Mouse (Mus musculus): ENCODE measurements around the gene Rnf126. TPM values are rescaled to one million over a fixed set of nuclear protein-coding genes. Genes with fewer than 3 reads are reported as not detected.

Rnf126 gene
- total RNA-seq, 1 experiment from 2014 or later: 59.5 TPM

DNA sequence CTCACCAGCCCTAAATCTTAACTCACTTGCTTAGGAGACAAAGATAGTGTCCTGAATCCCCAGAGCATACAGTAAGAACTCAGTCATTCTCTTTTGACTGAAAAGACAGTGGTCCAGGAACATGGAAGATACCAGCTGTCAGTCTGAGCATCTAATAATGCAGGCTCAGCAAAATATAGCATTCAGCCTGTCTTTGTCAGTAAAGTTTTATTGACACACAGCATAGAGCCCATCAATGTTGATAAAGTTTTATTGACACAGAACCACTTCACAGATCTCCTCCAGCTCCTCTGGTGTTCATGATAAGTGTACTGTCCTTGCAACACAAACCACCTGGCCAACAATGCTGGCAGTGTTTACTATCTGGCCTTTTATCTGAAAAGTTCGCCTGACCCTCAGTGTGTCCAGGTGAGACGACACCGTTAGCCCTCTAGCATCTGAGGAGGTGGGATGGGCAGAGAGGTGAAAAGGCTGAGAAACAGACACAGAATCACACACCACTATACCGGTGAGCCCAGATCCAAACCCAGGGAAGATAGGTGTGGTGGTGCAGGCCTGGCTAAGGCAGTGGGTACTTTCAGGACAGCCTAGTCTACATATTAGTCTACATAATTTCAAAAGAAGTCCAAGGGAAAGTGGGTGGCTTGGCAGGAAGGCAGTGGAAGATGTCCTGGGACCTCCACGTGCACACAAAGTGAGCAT lies 25.7 kb upstream of the Rnf126 start:
- no peak for DNase-seq

DNA sequence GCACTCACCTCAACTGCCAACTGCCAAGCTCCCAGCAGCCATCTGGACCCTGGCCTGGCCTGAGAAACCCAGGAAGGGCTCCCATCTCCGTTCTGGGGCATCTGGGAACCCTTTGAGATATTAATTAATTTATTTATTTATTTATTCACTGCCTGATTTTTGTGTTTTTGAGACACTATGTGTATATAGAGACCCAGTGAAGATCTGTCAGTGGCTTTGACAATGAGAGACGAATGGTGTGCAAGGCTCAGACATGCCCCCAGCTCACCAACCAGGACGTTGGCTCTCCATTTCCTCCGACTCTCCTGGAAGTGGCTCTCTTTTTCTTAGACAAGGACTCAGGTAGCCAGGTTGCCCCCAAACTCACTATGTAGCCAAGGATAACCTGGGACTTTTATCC lies 24.1 kb upstream of the Rnf126 start, which contains the start of gene Prss57:
Gene Prss57 (minus strand): TSS at position 101 of the 400 bp plus-strand sequence.
- no peak for DNase-seq

DNA sequence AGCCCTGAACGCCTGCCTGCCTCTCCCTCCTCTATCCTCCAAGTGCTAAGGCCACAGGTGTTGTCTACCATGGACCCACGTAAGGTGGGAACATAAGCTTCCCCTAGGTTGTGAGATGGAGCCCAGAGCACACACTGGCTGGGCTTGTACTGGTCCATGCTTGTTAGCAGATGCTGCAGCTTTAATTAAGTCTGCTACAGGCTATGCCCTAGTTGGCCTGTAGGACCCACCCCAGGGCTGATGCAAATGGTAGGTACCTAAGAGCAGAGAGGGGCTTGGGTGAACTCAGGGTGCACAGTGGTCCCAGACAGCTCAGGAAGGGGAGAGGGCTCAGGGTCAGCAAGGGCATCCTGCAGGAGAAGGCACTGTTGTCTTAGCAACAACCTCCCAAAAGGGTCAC lies 22.8 kb upstream of the Rnf126 start:
- DNase-seq: no peak

DNA sequence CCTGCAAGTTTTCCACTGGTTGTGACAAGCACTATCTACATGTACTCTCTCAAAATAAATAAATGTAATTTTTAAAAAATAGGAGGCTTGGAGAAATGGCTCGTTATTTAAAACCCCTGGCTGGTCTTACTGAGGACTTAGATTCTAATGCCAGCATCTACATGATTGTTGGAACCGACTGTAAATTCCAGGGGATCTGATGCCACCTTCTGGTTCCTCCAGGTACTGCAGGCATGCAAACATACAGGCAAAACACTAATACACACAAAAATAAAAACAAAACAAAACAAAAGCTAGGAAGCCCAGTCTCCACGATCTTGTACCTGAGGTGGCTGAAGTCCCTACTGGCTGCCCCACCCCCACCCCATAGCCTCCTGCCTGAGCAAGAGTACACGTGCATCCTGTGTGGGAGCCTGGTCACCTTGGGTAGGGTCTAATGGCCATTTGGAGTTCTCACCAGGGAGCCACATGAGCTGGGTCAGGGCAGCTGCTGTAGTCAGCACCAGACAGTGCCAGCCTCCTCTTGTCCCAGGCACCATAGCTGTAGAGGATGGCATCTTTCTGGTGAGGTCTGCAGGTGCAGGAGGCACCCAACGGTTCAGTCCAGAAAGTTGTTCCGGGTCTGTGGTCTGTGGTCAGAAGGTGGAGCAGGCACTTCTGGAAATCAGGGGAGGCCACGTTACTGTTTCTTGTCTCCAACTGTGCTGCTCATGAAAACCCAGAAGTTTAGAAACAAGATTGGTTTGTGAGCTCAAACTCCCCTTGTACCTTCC lies 21.8 kb upstream of the Rnf126 start:
- peak; percentile 76 for DNase-seq

DNA sequence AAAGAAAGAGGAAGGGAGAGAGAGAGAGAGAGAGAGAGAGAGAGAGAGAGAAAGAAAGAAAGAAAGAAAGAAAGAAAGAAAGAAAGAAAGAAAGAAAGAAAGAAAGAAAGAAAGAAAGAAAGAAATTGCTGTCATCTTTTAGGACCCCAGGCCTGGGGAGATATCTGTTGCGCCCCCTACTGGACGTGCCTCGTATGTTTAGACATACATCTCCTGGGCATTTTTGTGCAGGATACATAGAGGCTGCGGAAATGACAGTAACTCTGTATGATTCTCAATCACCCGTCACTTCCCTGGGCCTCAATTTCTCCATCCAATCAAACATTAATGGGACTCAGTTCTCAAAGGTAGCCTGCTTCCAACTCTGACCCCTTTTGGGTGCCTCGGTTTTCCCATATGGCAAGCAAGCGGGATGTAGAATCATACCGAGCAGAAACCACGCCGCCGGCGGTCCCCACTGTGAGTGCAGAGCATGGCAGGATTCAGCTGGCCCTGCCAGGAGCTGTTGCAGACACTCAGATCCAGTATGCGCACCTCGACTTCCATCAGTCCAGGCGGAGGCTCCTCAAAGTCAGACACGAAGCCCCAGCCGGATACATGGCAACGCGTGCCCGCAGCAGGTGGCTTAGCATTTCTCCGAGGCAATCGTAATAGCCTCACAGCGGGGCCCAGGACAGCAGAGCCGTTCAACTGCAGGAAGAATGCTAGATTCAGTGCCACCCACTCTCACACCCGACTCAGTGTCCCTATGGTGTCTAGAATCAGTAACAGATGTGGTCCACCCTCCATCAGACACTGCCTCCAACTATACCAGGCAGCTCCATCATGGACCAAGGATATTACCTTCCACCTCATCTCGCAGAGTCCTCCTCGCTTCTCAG lies 17.4 kb upstream of the Rnf126 start:
- peak; percentile 49 for DNase-seq

DNA sequence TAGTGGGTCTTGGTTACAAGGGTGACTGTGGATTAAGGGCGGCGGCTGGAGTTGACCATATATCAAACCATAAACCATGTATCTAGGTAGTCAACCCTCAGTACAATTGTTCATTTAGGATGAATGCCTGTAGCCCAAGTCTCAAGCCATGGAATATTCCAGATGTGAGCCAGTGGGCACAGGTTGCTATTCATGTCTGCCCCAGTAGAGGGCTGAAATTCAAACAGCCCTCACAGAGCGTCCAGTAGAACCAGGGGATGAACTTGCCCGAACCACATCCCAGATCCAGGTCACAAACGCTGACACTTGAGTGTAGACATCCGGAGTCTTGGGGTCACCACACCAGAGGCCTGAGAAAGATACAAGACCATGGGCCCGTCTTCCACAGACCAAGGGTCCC lies 16.3 kb upstream of the Rnf126 start:
- no peak for DNase-seq

DNA sequence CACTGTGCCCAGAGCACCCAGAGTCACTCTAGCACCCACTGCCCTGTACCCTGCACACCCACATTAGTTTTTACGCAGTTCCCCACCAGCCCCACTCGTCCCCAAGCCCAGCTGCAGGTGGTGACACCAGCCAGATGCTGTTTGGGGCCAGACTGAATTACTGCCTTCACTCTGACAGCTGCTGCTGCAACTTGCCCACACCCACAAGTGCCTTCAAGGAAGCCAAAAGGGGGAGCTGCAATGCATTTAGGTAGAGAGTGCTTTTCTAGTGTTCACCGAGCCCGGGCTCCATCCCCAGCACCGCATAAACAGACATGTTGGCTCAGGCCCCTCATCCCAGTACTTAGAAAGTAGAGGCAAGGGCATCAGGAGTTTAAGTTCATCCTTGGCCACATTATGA lies 15.2 kb upstream of the Rnf126 start:
- DNase-seq: no peak

DNA sequence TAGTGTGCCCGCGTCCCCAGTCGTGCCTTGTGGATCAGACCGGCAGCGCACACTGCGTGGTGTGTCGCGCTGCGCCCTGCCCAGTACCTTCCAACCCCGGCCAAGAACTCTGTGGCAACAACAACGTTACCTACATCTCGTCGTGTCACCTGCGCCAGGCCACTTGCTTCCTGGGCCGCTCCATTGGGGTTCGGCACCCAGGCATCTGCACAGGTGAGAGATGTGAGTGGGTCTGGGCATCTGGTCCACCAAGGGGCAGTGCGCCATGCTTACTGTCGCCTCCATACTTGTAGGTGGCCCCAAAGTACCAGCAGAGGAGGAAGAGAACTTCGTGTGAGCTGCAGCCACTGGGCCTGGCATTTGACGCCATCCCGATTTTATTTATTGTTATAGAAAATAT lies 14.4 kb upstream of the Rnf126 start:
- no peak for DNase-seq

DNA sequence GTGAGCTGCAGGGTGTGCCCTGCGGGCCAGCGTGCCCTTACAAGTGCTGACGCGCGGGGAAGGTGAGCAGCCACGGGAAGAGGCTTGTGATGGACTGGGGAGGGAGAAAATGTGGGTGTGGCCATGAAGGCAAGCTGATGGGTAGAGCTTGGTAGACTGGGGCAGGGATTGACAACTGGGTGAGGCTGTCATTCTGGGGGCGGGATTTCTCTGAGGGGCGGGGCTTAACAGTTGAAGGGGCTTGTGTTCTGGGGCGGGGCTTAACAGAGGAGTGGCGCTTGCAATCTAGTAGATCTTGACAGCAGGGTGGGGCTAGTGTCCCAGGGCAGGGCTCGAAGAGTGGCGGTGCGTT lies 13.9 kb upstream of the Rnf126 start:
- no peak for DNase-seq

DNA sequence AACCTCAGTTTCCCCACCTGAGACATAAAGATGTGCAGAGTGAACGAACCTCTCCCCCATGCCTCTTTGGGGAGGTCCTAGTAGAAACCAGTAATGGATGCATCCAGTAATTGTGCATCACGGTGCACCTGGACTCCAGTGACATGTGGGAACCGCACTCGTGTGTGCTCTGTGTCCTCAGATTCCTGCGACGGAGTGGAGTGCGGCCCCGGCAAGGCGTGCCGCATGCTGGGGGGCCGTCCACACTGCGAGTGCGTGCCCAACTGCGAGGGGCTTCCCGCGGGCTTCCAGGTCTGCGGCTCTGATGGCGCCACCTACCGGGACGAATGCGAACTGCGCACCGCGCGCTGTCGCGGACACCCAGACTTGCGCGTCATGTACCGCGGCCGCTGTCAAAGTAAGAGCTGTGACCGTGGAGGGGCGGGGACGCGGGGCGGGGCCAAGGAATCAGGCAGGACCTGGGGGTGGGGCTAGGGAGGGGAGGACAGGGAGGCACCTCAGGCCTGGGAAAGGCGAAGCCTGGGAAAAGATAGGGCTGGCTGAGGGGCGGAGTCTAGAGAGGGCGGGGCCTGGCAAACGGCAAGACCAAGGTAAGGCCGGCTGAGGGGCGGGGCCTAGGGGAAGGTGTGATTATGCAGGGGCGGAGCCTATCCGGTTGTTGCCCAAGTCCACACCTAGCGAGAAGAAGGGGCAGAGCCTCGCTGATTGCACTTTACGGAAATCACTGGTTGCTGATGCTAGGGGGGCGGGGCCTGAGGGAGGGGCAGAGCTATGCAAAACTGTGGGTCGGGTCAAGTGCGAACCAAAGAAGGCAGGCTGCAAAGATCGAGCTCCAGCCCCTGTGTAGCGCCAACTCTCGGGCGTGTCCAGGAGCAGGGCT lies 13.3 kb upstream of the Rnf126 start:
- DNase-seq: peak; percentile 95

DNA sequence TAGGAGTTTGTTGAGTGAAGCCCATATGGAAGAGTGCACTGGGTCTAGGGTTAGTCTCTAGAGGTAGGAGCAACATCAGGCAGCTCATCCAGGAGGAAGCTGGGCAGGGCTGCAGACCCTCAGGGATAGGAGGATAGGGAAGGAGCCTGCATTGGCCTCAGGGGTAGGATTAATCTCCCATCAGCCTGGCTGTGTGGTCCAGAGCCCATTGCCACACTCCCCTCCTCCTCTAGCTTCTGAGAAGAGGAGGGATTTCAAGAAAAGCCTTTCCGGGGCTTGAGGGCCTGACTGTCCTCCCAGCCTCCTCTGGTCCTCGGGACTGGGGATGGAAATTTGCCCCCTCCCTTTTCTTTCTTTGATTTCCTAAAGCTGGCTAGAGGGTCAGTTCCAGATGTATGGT lies 12.4 kb upstream of the Rnf126 start:
- no peak for DNase-seq

DNA sequence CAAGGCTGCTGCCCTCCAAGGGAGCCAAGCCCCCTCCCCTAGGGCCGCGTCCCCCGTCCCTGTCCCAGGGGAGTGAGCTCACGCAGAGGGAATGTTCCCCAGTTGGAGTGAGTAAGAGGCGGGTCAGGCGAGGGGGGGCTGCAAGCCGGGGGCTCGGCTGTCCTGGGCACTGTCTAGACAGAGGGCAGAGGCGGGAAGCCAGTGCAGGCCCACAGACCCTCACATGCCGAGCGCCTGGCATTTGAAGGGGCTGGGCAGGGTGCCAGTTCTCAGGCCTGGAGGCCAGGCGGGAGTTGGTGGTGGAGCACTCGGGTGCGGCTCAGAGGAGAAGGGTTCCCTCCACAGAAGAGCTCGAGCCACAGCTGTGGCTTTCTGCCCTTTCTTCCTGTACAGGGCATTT lies 11.3 kb upstream of the Rnf126 start:
- DNase-seq: peak; percentile 65

DNA sequence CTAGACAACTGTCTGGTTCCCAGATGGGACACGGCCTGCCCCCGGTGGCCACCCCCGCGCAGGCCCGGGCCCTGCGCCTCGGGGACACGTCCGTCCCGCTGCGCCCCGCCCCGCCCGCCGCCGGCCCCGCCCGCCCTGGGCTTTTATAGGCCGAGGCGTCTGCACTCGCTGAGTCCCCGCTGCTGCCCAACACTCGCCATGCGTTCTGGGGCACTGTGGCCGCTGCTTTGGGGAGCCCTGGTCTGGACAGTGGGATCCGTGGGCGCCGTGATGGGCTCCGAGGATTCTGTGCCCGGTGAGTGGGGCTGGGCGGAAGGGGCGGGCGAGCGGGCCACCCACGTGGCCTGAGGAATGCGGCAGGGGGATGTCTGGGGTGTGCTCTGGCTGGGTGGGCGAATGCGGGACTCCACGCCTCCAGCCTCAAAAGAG lies 10.4 kb upstream of the Rnf126 start, which contains the start of gene Fstl3:
Gene Fstl3 (plus strand): TSS at position 170 of the 429 bp plus-strand sequence.
- DNase-seq: peak; percentile 70

DNA sequence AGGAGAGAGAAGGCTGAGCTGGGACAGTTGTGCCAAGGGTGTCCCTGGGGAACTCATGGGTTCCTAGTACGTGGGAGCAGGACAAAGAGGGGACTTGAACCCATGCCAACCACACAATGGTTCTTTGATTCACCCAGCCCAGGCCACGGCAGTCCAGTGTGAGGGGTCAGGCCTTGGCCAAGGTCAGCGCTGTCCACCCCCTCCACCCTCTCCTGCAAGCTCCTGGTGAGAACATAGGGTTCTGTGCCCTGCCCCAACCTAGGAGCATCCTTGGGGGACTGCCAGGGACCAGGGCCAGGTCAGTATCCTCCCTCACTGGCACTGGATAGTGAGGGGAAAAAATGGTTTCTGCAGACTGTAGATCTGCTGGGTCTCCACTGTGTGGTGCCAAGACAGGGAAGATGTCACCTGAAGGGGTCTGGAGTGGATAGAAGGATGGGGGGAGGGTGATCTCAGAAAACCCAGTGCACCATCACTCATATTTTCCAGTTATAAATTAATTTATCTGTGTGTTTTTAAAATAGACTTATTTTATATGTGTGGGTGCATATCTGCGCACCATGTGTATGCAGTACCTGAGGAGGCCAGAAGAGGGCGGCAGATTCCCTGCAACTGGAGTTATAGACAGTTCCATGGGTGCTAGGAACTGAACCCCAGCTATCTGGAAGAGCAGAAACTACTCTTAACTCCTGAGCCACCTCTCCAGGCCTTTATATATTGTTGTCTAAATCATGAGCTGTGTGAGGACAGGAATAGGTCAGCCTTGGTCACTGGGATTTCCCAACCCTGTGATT lies 7.9 kb upstream of the Rnf126 start:
- DNase-seq: no peak

DNA sequence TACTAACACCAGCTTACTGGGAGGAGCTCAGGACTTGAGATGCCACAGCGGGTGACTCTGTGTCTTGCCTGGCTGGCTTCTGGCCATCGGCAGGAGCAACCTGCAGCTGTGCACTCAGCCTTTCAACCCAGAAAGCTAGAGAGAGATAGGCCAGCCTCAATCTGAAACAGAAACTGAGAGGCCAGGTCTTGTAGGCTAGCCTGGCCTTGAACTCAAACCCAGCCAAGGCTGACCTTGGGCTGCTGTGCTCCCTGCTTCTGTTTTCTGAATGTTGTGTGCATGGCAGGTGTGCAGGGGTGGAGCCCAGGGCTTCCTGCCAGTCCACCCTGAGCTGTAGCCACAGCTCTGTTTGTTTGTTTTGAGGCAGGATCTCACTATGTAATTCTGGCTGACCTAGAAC lies 6.5 kb upstream of the Rnf126 start:
- DNase-seq: no peak

DNA sequence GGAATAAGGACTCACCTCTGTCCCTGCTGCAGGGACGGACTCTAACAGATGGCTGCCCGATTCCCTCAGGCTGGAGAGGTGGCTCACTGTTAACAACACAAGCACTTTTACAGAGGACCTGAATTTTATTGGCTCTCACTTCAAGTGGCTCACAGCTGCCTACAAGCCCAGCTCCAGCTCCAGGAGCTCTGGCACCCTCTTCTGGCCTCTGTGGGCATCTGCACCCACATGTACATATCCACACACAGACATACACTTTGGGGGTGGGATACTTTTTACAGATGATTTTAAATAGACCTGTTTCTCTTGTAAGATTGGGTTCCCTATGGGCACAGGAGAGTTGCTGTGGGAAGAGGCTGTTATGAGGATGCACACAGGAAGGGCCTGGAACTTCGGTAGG lies 5.6 kb upstream of the Rnf126 start:
- no peak for DNase-seq

DNA sequence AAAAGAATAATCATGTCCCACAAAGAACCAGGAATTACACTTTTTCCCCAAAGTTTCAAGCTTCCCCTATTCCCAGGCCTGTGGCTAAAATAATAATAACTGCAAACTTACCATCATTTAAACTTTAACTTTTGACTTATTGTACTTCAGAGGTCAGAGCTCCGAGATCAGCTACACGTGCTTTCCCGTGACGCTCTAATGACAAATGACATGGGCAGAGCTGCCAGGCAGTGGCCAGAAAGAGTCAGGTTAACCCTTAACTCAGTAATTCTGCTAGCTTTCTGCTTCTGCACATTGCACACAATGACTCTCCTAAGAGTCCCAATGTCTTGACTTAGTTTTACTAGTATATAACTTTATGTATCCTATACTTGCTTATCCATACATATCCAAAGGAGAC lies 2.6 kb upstream of the Rnf126 start:
- no peak for DNase-seq

DNA sequence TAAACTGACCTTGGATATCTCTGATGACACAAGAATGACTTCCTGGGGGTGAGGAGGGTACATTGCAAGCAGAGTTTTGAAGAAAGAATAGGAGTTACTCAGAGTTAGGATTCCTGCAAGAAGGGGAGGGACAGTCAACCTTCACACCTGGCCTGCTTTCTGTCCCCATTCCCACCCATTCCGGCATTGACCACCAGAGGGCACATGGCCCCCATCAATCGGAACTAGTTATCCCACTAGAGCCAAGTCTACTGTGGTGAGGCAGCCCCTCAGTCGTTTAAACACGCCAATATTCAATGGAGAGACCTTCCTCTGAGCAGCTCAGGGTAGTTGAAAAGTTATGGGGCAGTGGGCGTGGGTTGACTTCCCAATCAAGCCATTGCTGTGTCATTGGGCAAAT lies 1.6 kb upstream of the Rnf126 start:
- peak; percentile 71 for DNase-seq

DNA sequence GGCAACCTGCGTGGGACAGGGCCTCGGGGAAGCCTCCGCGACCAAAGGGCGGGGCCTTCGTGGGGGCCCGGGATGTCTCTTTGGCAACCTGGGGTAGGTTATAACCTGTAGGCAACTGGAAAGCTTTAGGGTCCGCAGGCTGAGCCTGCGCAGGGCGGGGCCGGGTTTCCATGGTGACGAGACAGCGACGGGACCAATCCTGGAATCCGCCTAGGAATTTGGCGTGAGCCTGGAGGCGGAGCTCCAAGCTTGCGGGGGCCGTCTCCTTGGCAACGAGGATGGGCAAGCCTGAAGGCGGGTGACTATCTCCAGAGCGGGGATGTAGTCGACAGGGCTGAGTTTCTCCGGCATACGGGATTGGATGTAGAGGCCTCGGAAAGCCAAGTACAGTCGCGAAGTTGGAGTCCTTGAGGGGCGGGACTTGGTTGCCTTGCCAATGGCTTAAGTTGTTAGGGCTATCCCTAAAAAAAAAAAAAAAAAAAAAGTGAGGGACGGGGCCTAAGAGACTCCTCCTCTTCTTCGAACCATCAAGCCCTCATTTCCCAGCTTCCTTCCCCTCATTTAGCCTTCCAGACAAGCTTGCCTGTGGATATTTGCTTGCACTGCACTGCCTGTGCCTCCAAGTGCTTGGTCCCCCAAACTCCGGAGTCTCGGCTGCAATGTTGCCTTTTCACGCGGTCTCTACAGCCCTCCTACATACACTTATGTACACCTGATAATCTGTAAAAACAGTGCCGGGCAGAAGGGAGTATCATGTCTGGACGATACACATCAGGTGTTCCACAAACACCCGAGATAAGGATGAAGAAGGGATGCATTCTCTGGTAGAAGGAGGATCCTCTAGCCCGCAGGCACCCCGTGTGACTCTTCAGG lies 856 bp upstream of the Rnf126 start:
- DNase-seq: peak; percentile 94

DNA sequence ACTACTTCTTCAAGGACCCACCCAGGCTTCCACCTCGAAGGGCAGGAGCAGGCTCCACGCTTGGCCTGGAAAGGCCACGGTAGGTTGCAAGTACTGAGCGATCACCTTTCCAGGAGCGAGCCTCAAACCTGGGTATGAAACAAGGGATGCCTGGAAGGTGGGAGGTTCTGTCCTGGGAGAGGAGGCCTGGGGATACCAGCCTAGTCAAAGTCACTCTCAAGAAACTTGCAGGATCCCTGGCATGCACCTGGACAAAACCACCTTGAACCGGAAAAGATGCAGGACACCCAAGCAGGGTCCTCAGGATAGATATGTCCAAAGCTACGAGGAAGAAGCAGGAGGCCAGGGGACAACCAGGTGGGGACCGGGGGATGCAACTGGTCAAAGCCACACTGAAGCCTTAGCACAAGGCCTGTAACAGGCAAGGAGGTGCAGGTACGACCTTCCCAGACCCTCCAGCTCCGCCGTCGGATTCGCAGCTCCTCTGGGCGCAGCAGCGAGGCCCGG lies 698 bp downstream of the Rnf126 start:
- no peak for DNase-seq

Data from adrenal gland, postnatal 25 days (tissue).